Mouse (Mus musculus) heart, adult 2 months (tissue): Measurements from ENCODE around the gene Rhcg.

Experiments used
- EP300 ChIP-seq: fragments of 200-500 bp; IDR thresholded peaks from 2 replicates; pipeline ENCODE4 v1.6.1; 2011; ENCODE audit warnings: low read depth, low read length, control low read depth; ENCODE audit not compliant: insufficient read depth
- POLR2A ChIP-seq: fragments of 200-500 bp; IDR thresholded peaks from 2 replicates; pipeline ENCODE4 v1.6.1; 2011; ENCODE audit warnings: mild to moderate bottlenecking, low read depth, low read length, control low read depth; ENCODE audit not compliant: insufficient read depth

GRCm38 (mm10) chr7:79626170-79626569 is 8.7 kb upstream of the Rhcg start:
- TF ChIP-seq EP300 = no peak
- TF ChIP-seq POLR2A = no peak
